Mouse (Mus musculus) lung, adult 2 months (tissue): ENCODE results near the gene Gsc2.

Source experiments
- CTCF ChIP-seq: fragments of 200-500 bp; IDR thresholded peaks from 2 replicates; pipeline ENCODE4 v1.5.1; 2011; ENCODE audit warnings: mild to moderate bottlenecking, low read length, control low read depth; ENCODE audit not compliant: insufficient read depth
- POLR2A ChIP-seq: fragments of 200-500 bp; IDR thresholded peaks from 2 replicates; pipeline ENCODE4 v1.6.1; 2011; ENCODE audit warnings: low read depth, mild to moderate bottlenecking, control low read depth, low read length, borderline replicate concordance; ENCODE audit errors: extremely low read depth

GRCm38 (mm10) chr16:17865770-17866169, 49.1 kb downstream of the Gsc2 start:
- TF ChIP-seq CTCF (no peak), POLR2A (no peak)
